Mouse (Mus musculus) cerebellum, adult 2 months (tissue): ENCODE results near the gene Clic4. TPM values are rescaled to one million over a fixed set of nuclear protein-coding genes. Genes with fewer than 3 reads are reported as not detected.

ENCODE experiments used
- DNase-seq, 2 experiments: peaks; one replicate each; pipeline ENCODE4 v3.0.0; 2021
- H3K27ac ChIP-seq: fragments of 200-500 bp; 2 replicates; pipeline ENCODE4 v1.5.1; 2012; ENCODE audit warnings: low read length, control low read depth, inconsistent platforms; ENCODE audit not compliant: insufficient read depth
- H3K27me3 ChIP-seq: fragments of 200-500 bp; 2 replicates; pipeline ENCODE4 v1.6.1; 2012; ENCODE audit warnings: inconsistent platforms, mild to moderate bottlenecking, low read length, moderate library complexity; ENCODE audit not compliant: control insufficient read depth, insufficient read depth
- H3K4me1 ChIP-seq: fragments of 200-500 bp; 2 replicates; pipeline ENCODE4 v1.6.1; 2011; ENCODE audit warnings: low read length; ENCODE audit not compliant: control insufficient read depth, insufficient read depth
- H3K4me3 ChIP-seq: fragments of 200-500 bp; replicated peaks from 2 replicates; pipeline ENCODE3; 2011; ENCODE audit warnings: mild to moderate bottlenecking, low read depth, low read length, control low read depth; ENCODE audit not compliant: insufficient read depth
- CTCF ChIP-seq: fragments of 200-500 bp; IDR thresholded peaks from 2 replicates; pipeline ENCODE4 v1.5.1; 2011; ENCODE audit warnings: low read depth, mild to moderate bottlenecking, control low read depth, low read length, moderate library complexity, borderline replicate concordance; ENCODE audit not compliant: insufficient read depth
- POLR2A ChIP-seq: fragments of 200-500 bp; IDR thresholded peaks from 2 replicates; pipeline ENCODE4 v1.6.1; 2011; ENCODE audit warnings: low read length, control low read depth, borderline replicate concordance; ENCODE audit not compliant: insufficient read depth
- WGBS: fragments of 180-500 bp; shearing (Covaris S2); methylation state at CpG from one replicate; pipeline ENCODE4 v1.1.7; 2018; 5-methylcytosine and 5-hydroxymethylcytosine counted together
- polyA plus RNA-seq: library from polyadenylated mRNA; depleted of rRNA; stranded (reverse); fragments of >200 nt; gene quantifications from 2 replicates; pipeline ENCODE4 v1.2.3, GENCODE M21; 2012

The Clic4 gene
- polyA plus RNA-seq, 1 experiment: 98.4 TPM

DNA sequence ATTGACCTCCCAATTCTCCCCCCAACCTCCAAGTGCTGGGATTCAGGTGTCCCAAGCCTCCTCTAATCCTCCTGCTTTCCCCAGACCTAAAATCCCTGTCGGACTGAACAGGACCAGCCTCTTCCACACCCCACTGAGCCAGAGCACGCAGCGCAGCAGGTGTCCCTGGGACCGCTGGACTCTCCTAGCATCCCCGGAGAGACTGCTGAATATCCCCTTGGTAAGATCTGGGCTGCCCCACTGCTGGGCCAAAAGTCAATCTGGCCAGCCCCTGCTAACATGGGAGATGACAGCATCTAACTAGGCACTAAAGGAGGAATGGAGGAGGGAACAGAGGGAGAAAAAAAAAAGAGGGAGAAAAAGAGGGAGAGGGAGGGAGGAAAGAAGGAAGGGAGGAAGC lies 67.4 kb downstream of the Clic4 start:
- Histone ChIP-seq H3K27ac (no peak overlapping the region), H3K4me3 (no peak overlapping the region), H3K4me1 (peaks cover 3% of the 10 kb centered on the region; the same call in 1 of the 2 replicates), H3K27me3 (peaks cover 11% of the 10 kb centered on the region; the same call in 1 of the 2 replicates)
- no peak for DNase-seq
- TF ChIP-seq CTCF (no peak), POLR2A (no peak)
- 19% methylated on average over 5 of the region's 5 CpGs for WGBS

DNA sequence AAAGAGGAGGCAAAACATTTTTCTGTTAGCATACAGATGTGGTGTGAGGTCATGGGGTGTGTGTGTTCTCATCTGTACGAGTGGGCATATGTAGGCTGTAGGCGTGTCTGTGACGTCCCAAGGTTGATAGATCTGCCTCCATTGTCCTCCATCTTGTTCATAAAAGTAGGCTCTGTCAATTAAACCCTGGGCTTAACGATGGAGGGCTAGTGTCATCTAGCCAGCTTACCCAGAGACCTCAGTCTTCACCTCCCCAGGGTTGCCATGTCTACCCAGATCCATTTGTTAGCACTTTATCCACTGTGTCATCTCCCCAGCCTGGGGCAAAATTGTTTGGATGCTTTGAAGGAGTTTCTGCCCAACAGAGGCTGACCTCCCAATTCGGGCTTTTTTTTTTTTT lies 67.9 kb downstream of the Clic4 start:
- WGBS: 44% methylated on average over 5 of the region's 5 CpGs
- no peak for TF ChIP-seq POLR2A
- no peak for TF ChIP-seq CTCF
- peaks cover 11% of the 10 kb centered on the region; the same call in 1 of the 2 replicates for H3K27me3 ChIP-seq
- no peak overlapping the region for H3K27ac ChIP-seq
- no peak for DNase-seq
- H3K4me3 ChIP-seq: no peak overlapping the region
- H3K4me1 ChIP-seq: peaks cover 3% of the 10 kb centered on the region; the same call in 1 of the 2 replicates

DNA sequence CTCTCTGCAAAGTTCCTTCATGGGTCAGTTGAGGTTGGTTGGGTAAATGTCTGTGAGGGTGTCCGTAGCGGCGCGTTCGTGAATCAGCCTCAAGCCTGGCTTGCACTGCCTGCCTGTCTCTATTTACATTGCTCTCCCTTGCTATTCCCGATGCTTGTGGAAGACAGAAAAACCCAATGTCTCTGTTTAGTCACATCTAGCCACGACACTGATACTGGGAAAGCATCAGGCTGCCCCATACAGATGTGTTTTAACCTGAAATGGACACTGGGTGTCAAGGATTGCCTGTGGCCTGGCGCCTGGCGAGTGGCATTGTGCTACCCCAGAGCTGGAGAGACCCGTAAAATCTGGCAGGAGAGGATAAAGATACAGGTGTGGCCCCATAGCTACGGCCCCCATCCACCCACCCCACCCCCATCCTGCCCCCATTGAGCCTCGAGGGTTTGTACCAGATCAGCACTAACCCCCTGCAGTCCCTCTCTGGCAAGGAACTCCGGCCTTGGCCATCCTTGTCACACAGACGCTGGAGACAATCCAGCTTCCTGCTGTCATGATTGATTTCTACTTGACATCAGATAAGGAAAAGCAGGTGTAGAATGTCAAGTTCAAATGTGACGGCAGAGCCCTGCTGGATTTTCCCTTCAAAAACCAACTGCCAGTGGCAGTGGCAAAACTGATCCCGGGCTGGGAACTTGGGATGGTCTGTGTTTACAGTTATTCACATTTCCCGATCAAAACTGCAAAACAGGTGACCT lies 68.6 kb downstream of the Clic4 start:
- no peak overlapping the region for H3K4me3 ChIP-seq
- WGBS: 12% methylated on average over 17 of the region's 17 CpGs
- no peak for DNase-seq

DNA sequence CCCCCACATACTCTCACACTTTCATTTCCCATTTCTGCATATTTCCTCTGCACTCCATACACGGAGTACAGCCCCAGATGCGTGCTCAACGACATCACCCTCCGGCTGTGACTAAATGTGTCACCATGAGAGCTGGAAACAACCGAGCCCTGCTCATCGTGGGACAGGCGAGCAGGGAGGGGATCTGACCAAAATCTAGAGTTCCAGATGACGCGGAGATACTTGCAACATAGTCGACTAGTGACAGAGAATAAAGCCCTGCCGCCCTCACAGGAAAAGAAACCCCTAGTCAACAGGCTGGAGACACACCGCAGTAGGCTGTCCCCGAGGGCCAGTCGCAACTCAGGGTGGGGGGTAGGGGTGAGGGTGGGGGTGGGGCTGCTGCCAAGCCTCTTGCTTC lies 69.3 kb downstream of the Clic4 start:
- H3K27ac ChIP-seq: no peak overlapping the region
- WGBS: 12% methylated on average over 14 of the region's 14 CpGs
- no peak for TF ChIP-seq CTCF
- TF ChIP-seq POLR2A: no peak
- peaks cover 11% of the 10 kb centered on the region; the same call in 1 of the 2 replicates for H3K27me3 ChIP-seq
- H3K4me3 ChIP-seq: no peak overlapping the region
- H3K4me1 ChIP-seq: peaks cover 3% of the 10 kb centered on the region; the same call in 1 of the 2 replicates
- DNase-seq: peak in 1 of 2 experiments; percentile 25

More for the DNA sequence above, 68.6 kb downstream of the Clic4 start:
- Histone ChIP-seq H3K4me1 (peaks cover 3% of the 10 kb centered on the region; the same call in 1 of the 2 replicates), H3K27me3 (peaks cover 11% of the 10 kb centered on the region; the same call in 1 of the 2 replicates), H3K27ac (no peak overlapping the region)
- TF ChIP-seq POLR2A (no peak), CTCF (no peak)

DNA sequence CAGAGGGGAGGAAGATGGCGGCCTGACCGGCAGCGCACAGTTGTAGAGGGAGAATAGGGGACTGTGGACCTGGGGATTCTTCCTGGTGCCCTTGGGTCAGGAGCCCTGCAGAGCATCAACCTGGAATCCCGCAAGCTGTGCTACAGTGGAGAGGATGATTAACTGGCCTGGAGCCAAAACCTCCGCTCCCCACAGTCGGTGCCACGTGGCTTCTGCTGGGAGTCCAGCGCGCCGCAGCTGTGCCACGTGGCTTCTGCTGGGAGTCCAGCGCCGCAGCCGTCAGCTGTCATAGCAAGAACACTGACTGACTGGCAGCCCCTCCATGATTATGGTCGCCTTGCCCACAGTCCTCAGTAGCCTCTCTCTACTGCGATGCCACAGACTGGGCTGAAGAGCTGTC lies 70.8 kb downstream of the Clic4 start:
- Histone ChIP-seq H3K27ac (no peak overlapping the region), H3K4me3 (no peak overlapping the region), H3K4me1 (peaks cover 3% of the 10 kb centered on the region; the same call in 1 of the 2 replicates), H3K27me3 (peaks cover 11% of the 10 kb centered on the region)
- TF ChIP-seq POLR2A: no peak
- no peak for TF ChIP-seq CTCF
- DNase-seq: no peak
- 29% methylated on average over 16 of the region's 16 CpGs for WGBS

DNA sequence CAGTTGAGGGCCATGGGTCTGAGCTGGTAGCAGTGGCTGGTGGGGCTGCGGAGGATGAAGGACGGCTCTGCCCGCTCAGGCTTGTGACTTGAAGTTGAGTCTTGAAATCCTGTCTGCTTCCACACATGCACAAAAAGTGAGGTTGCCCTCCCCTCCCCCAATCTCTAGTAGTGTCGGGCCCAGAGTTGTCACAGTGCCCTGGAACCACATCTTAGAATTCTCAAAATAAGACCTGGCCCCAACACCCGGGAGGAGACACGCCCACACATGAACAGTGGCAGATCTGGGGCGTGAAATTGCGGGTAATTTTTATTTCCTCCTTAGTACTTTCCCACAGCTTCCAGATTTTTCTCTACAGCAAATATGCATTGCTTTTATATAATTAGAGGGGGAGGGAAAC lies 74.8 kb downstream of the Clic4 start:
- Histone ChIP-seq H3K4me1 (no peaks in the 10 kb centered on the region), H3K27ac (no peak overlapping the region), H3K27me3 (no peaks in the 10 kb centered on the region; the same call in none of the 2 replicates), H3K4me3 (no peak overlapping the region)
- 53% methylated on average over 8 of the region's 8 CpGs for WGBS
- no peak for DNase-seq
- TF ChIP-seq CTCF (no peak), POLR2A (no peak)

DNA sequence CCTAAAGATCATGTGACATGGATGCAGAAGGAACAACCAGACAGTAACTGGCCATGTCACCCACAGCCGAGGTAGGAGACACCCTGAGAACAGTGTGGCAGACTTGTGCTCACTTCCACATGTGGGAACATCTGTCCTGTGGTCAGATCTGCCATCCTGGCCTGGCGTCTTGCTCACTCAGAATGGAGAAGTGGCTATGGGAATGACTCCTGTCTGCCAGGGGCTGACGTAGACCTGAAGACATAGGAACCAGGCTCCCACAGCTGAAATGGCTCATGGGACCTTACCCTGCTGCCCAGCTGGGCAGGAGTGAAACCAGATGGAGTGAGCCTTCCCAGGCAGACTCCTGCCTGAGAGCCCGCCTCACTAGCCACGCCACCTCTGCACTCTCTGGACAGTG lies 79.8 kb downstream of the Clic4 start:
- TF ChIP-seq POLR2A (no peak), CTCF (no peak)
- Histone ChIP-seq H3K4me1 (no peaks in the 10 kb centered on the region), H3K27ac (no peak overlapping the region), H3K4me3 (no peak overlapping the region), H3K27me3 (no peaks in the 10 kb centered on the region; the same call in none of the 2 replicates)
- WGBS: 67% methylated on average over 5 of the region's 5 CpGs
- DNase-seq: no peak

DNA sequence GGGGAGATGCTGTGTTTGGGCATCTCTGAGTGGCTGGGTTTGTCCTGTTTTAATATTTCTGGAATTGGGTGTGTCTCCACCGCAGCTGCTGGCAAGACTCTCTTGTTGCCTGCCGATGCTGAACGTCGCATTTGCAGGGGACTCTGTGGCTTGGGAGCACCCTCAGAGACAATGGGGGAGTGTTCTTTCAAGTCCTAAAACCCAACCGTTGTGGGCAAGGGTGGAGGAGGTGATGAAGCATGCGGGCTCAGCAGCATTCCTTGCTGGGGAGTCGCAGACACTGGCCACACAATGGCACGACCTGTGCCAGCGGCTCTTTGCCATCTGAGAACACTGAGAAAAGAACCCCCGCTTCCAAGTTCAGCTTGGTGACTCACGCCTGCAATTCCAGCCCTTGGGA lies 81.0 kb downstream of the Clic4 start:
- DNase-seq: no peak
- H3K27me3 ChIP-seq: no peaks in the 10 kb centered on the region
- 65% methylated on average over 11 of the region's 11 CpGs for WGBS
- H3K27ac ChIP-seq: no peak overlapping the region
- no peak for TF ChIP-seq CTCF
- no peak for TF ChIP-seq POLR2A
- H3K4me3 ChIP-seq: no peak overlapping the region
- H3K4me1 ChIP-seq: no peaks in the 10 kb centered on the region
